Mouse (Mus musculus): Measurements from ENCODE around the gene Tspan8.
"Not testable (repeated sequence)": the region's sequence is repeated elsewhere in the genome, so short reads cannot be mapped to it uniquely, and the experiment has no call there.

Gene Tspan8

GRCm38 (mm10) chr10:115816511-115816910 is at the start of gene Tspan8:
Gene Tspan8 (plus strand): TSS chr10:115816832.
- DNase-seq (ENCODE audit: low spot score in 2 of 2): no peak

GRCm38 (mm10) chr10:115770032-115770431 is 46.6 kb upstream of the Tspan8 start:
- no peak for DNase-seq (ENCODE audit: low spot score in 2 of 2)

- DNase-seq (ENCODE audit: low spot score in 2 of 2): no peak
These were observed 42.2 kb upstream of the Tspan8 start for GRCm38 (mm10) chr10:115774451-115774850.

- DNase-seq (ENCODE audit: low spot score in 2 of 2): no peak
These were observed 40.4 kb upstream of the Tspan8 start for GRCm38 (mm10) chr10:115775945-115776905.

GRCm38 (mm10) chr10:115777366-115777765 is 39.3 kb upstream of the Tspan8 start:
- no peak for DNase-seq (ENCODE audit: low spot score in 2 of 2)

- peak in 1 of 2 experiments; percentile 18 for DNase-seq (ENCODE audit: low spot score in 2 of 2)
These were observed 38.0 kb upstream of the Tspan8 start for GRCm38 (mm10) chr10:115778624-115779023.

- no peak for DNase-seq (ENCODE audit: low spot score in 2 of 2)
These were observed 36.2 kb upstream of the Tspan8 start for GRCm38 (mm10) chr10:115780239-115781016.

GRCm38 (mm10) chr10:115783232-115783631 is 33.4 kb upstream of the Tspan8 start:
- no peak for DNase-seq (ENCODE audit: low spot score in 2 of 2)

GRCm38 (mm10) chr10:115790788-115791187 is 25.8 kb upstream of the Tspan8 start:
- no peak for DNase-seq (ENCODE audit: low spot score in 2 of 2)

GRCm38 (mm10) chr10:115796072-115796788 is 20.4 kb upstream of the Tspan8 start:
- no peak for DNase-seq (ENCODE audit: low spot score in 2 of 2)

- DNase-seq (ENCODE audit: low spot score in 2 of 2): no peak
These were observed 15.2 kb upstream of the Tspan8 start for GRCm38 (mm10) chr10:115801464-115801863.

- not testable (repeated sequence) for DNase-seq (ENCODE audit: low spot score in 2 of 2)
These were observed 13.6 kb upstream of the Tspan8 start for GRCm38 (mm10) chr10:115803013-115803412.

- no peak for DNase-seq (ENCODE audit: low spot score in 2 of 2)
These were observed 12.9 kb upstream of the Tspan8 start for GRCm38 (mm10) chr10:115803765-115804164.

GRCm38 (mm10) chr10:115805987-115806386 is 10.6 kb upstream of the Tspan8 start:
- DNase-seq (ENCODE audit: low spot score in 2 of 2): no peak

- DNase-seq (ENCODE audit: low spot score in 2 of 2): no peak
These were observed 7.5 kb upstream of the Tspan8 start for GRCm38 (mm10) chr10:115809169-115809568.

- no peak for DNase-seq (ENCODE audit: low spot score in 2 of 2)
These were observed 5.1 kb upstream of the Tspan8 start for GRCm38 (mm10) chr10:115811519-115811918.

- DNase-seq (ENCODE audit: low spot score in 2 of 2): peak in 1 of 2 experiments; percentile 33
These were observed 1.8 kb upstream of the Tspan8 start for GRCm38 (mm10) chr10:115814878-115815277.

GRCm38 (mm10) chr10:115817056-115817724 is 558 bp downstream of the Tspan8 start:
- peak in 1 of 2 experiments; percentile 59 for DNase-seq (ENCODE audit: low spot score in 2 of 2)

- DNase-seq (ENCODE audit: low spot score in 2 of 2): no peak
These were observed 8.7 kb downstream of the Tspan8 start for GRCm38 (mm10) chr10:115825289-115825688.

- DNase-seq (ENCODE audit: low spot score in 2 of 2): no peak
These were observed 12.2 kb downstream of the Tspan8 start for GRCm38 (mm10) chr10:115828872-115829271.

- DNase-seq (ENCODE audit: low spot score in 2 of 2): no peak
These were observed 13.1 kb downstream of the Tspan8 start for GRCm38 (mm10) chr10:115829696-115830095.

Measured in urinary bladder, adult 18-20 months (tissue).